Mouse (Mus musculus) embryonic fibroblast, embryonic 13.5 days (primary cell): ENCODE data around the gene Cep44.

ENCODE experiments used
- CTCF ChIP-seq: IDR thresholded peaks from 2 replicates; pipeline ENCODE4 v1.5.1; 2011; ENCODE audit warnings: mild to moderate bottlenecking, control low read depth, low read length, moderate library complexity, borderline replicate concordance; ENCODE audit not compliant: insufficient read depth
- POLR2A ChIP-seq: IDR thresholded peaks from 2 replicates; pipeline ENCODE4 v1.6.1; 2011; ENCODE audit warnings: low read depth, mild to moderate bottlenecking, control low read depth, low read length, moderate library complexity

DNA sequence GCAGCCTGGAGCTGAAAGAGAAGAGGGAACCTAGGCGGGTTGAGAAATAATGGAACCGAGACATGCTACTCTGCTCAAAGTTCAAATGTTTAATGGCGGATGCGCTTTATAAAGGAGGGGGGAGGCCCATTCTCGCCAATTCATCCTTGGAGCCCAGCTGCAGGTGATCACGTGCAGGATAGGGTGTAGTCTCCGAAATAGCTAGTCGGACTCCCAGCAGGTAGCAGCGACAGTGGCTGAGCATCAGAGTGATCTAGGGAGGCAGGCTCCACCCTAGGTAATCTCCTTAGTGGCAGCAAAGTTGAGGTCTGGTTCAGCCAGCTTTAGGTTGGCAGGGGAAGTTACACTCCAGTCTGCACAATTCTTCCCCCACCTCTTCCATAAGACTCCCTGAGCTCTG, 16.0 kb upstream of the Cep44 start:
- no peak for TF ChIP-seq CTCF
- no peak for TF ChIP-seq POLR2A
